Mouse (Mus musculus): ENCODE results near the gene Mfsd4b1. TPM values are rescaled to one million over a fixed set of nuclear protein-coding genes. Genes with fewer than 3 reads are reported as not detected.

Mfsd4b1 gene
- total RNA-seq, 2 experiments from 2014 or later: 0.67 to 1.2 TPM

- DNase-seq: peak; percentile 86 to 88
These were observed 65.2 kb downstream of the Mfsd4b1 start, which contains the start of gene Mfsd4b3 for GRCm38 (mm10) chr10:39959761-39960440. Gene Mfsd4b3, minus strand, starts transcription at chr10:39960153.

GRCm38 (mm10) chr10:39958266-39958665, 66.8 kb downstream of the Mfsd4b1 start:
- DNase-seq: no peak

- DNase-seq: no peak
These were observed 68.7 kb downstream of the Mfsd4b1 start for GRCm38 (mm10) chr10:39956340-39956878.

- DNase-seq: no peak
These were observed 69.9 kb downstream of the Mfsd4b1 start for GRCm38 (mm10) chr10:39955163-39955562.

Other genes with a start within 250 kb of the Mfsd4b1 start
- 1 to 10 TPM; 7.6 to 8.9 TPM for gene Mfsd4b4, start 126.0 kb downstream of the Mfsd4b1 start, total RNA-seq (2021)
- gene Mfsd4b2, start 98.3 kb downstream of the Mfsd4b1 start, total RNA-seq (2021): under 1 TPM; 0.45 to 0.56 TPM
- not detected for gene Mfsd4b3, start 65.1 kb downstream of the Mfsd4b1 start, total RNA-seq (2021)
- under 1 TPM; 0.38 to 0.57 TPM for gene Mfsd4b5, start 38.6 kb downstream of the Mfsd4b1 start, total RNA-seq (2021)
- 1 to 10 TPM; 3.0 to 4.0 TPM for gene Slc16a10, start 117.0 kb upstream of the Mfsd4b1 start, total RNA-seq (2021)
- 10 to 100 TPM; 19.4 to 22.4 TPM for gene Rpf2, start 221.8 kb upstream of the Mfsd4b1 start, total RNA-seq (2021)
- 10 to 100 TPM; 23.7 to 29.4 TPM for gene Gtf3c6, start 232.8 kb upstream of the Mfsd4b1 start, total RNA-seq (2021)